Mouse (Mus musculus): Measurements from ENCODE around the gene Acss2.

The Acss2 gene

GRCm38 (mm10) chr2:155517455-155518423, at the start of gene Acss2, which contains the start of gene Ggt7:
Gene Acss2 (plus strand): TSS chr2:155517948.
Gene Ggt7 (minus strand): TSS chr2:155518237.
- DNase-seq (ENCODE audit: low spot score in 2 of 2): peak; percentile 96

DNA sequence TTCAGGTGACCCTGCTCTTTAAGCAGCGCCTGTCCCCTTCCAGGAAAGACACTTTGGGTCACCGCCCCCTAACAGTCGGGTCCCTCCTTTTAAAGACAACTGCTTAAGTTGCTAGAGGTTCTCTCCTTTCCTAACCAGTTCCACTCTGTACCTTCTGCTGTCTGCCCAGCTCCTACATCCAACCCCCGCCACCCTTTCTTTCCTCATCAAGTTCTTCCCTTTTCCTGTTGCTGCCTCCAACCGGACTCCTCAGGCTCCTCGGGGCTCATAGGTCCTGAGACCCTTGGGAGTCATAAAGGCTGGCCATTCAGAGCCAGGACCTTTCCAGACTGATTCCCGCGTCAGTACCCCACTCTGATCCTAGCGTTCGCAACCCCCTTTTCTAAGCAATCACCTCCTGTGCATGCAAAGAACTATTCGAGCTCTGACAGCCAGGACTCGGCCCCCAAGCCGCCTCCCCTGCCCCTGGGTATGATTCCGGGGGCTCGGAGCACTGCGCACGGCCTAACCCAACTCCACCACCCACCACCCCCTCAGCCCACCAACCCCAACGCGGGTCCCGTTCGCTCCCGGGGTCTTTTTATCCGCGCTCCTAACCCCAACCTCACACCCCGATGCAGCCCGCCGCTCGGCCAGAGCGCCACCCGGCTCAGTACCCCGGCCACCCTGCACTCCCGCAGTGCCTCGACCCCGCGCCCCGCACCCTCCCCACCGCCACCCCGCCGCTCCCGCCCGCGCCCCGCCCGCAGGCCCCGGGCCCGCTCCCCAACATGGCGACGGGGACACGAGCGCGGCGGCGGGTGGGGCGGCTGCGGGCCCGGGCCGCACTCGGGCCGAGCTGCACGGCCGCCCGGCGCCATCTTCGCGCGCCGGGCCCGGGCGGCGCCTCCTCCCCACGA, 44.8 kb upstream of the Acss2 start:
- DNase-seq (ENCODE audit: low spot score in 2 of 2): peak; percentile 12 to 33

GRCm38 (mm10) chr2:155473570-155474088, 44.1 kb upstream of the Acss2 start, which contains the start of gene Ncoa6:
Gene Ncoa6 (minus strand): TSS chr2:155473894.
- DNase-seq (ENCODE audit: low spot score in 2 of 2): peak; percentile 32 to 66

DNA sequence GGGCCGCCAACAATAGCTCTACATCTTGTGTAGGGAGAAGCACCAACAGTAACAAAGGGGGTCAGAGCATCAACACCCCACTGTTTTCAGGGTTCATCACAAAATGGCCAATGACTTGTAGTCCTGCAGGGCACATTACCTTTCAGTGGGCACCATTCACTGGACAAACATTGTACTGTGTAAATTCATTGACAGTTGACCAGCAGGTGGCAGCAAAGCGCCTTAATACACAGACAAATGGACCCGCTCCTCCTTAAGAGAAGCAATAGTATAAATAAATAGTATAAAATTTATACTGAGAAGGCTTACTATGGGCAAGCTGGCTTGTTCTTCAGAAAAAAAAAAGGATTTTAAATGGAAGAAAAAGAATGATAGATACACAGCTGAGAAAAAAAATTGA, 35.7 kb upstream of the Acss2 start:
- DNase-seq (ENCODE audit: low spot score in 2 of 2): peak; percentile 18 to 73

GRCm38 (mm10) chr2:155490998-155491397, 26.8 kb upstream of the Acss2 start:
- no peak for DNase-seq (ENCODE audit: low spot score in 2 of 2)

GRCm38 (mm10) chr2:155502596-155502995, 15.2 kb upstream of the Acss2 start:
- no peak for DNase-seq (ENCODE audit: low spot score in 2 of 2)

DNA sequence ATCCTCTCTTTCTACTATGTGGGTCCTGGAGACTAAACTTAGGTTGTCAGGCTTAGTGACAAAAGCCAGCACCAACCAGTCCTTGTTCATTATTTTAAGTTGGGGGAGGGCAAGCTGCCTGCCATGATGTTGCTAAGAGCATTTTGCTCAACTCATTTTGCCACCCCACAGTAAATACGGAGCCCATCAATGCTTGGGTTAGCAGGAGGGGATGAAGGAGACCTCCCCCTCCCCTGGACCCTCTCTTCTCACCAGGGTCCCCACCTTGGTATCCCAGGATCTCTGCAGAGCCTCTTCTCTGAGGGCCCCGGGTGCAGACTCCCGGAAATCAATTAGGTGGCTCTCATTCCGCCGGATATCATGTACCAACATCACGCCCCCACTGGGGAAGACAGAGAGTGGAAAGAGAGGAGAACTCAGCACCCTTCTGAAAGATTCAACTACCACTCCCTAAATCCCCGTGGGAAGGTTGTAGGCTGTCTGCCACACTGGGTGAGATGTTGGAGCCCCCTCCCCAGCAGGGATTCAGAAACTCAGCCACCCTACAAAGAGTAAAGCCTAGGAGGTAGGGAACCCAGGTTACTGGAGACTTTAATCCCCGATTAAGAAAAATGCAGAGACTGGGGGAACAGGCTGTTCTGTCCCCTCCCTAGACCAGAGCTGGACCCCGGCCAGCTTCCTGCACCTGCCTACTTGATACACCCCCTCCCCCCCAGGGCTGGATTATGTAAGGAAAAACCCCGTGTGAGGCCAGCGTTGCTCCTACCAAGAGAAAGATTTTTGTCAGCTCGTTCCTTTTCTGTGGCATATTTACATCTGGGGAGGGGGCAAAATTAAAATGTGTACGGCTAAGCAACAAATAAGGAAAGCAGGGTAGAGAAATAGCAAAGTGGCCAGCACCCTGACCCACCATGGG, 13.1 kb upstream of the Acss2 start:
- no peak for DNase-seq (ENCODE audit: low spot score in 2 of 2)

DNA sequence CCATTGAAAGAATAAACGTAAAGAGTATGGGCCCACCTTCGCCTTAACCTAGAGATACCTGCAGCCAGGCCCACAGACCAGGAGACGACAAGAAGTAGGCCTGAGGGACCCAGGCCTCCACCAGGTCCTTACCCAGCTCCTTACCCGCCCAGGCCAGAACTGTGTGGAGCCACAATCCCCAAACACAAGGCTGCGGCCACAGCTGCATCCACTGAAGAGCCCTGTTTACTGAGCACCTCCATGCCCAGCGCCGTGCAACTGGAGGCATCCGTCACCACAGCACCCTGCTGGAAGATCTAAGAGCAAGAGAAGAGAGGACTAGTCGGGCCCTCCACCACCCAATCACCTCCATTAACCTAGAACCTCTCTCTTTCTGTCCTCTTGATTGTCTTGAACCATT, 11.9 kb upstream of the Acss2 start:
- DNase-seq (ENCODE audit: low spot score in 2 of 2): no peak

- DNase-seq (ENCODE audit: low spot score in 2 of 2): no peak
Measured at GRCm38 (mm10) chr2:155507721-155508470, 9.9 kb upstream of the Acss2 start.

DNA sequence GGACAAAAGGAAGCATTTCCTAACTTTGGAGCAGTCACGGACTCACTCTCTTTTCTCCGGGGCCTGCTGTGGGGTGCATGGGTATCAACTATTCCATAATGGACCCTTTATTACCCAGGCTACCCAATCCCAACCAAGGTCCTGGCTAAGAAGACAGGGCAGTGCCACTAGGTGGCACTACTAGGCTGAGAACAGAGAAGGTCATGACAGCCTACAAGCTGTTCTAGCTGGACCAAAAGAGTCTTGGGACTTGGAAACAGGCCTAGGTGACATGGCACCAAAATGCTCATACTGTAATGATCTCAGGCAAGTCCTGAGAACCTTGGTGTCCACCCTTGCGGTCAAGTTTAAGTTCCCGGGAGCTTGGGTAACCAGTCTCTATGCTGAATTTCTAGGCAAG, 5.3 kb upstream of the Acss2 start:
- peak; percentile 27 to 68 for DNase-seq (ENCODE audit: low spot score in 2 of 2)

GRCm38 (mm10) chr2:155513543-155513942, 4.2 kb upstream of the Acss2 start:
- DNase-seq (ENCODE audit: low spot score in 2 of 2): no peak

DNA sequence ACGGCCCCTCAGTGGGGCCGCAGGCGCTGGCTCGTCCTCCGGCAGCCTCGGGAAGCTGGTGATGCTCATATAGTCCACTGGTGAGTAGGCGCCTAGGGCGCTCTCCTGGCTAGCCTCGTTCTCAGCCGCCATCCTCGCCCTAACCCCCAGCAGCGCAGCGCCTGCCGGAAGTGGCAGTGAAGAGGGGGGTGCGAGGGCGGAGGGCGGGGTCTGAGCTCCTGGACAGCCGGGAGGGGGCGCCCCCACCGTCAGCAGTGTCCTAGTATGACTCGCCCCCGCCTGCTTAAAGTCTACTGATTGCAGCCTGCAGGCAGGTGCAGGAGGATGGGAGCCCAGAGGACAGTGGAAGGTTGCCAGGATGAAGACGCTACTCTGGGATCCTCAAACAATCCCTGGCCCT, 3.1 kb upstream of the Acss2 start:
- DNase-seq (ENCODE audit: low spot score in 2 of 2): peak; percentile 86 to 94

GRCm38 (mm10) chr2:155515941-155516340, 1.8 kb upstream of the Acss2 start:
- peak; percentile 40 to 69 for DNase-seq (ENCODE audit: low spot score in 2 of 2)

DNA sequence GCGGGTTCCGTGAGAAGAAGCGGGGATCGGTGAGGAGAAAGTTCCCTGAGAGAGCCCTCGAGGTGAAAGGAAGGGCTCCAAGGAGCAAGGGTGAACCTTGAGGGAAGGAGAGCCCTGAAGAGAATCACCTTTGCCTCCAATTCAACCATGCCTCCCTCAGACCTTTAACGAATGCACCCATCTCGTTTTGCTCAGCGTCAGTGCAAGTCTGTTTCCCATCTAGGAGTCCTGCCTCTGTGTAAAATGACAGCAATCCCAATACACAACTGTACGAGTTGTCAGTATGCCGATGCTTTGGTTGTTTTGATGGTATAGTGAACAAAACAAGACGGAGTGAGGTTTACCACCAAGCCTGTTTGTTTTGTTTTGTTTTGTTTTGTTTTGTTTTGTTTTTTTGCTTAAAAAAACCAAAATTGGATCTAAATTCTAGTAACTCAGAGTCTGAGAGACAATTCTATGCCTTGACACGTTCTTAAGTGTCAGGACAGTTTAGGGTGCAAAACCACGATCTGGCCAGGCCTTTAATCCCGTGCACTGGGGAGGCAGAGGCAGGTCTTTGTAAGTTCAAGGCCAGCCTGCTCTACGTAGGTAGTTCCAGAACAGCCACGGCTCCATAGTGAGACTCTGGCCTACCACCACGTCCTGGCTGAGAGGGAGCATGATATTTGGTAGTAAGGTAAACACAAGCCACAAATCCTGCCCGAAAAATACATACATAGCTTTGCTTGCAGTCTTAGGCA, 953 bp downstream of the Acss2 start:
- no peak for DNase-seq (ENCODE audit: low spot score in 2 of 2)

- DNase-seq (ENCODE audit: low spot score in 2 of 2): no peak
Measured at GRCm38 (mm10) chr2:155523706-155524105, 6.0 kb downstream of the Acss2 start.

- DNase-seq (ENCODE audit: low spot score in 2 of 2): no peak
Measured at GRCm38 (mm10) chr2:155524378-155524777, 6.6 kb downstream of the Acss2 start.

- no peak for DNase-seq (ENCODE audit: low spot score in 2 of 2)
Measured at GRCm38 (mm10) chr2:155527367-155527766, 9.6 kb downstream of the Acss2 start.

GRCm38 (mm10) chr2:155536292-155536691, 18.5 kb downstream of the Acss2 start:
- DNase-seq (ENCODE audit: low spot score in 2 of 2): no peak

GRCm38 (mm10) chr2:155537761-155538462, 20.2 kb downstream of the Acss2 start:
- no peak for DNase-seq (ENCODE audit: low spot score in 2 of 2)
